Mouse (Mus musculus): ENCODE measurements around the gene Mrtfb. TPM values are rescaled to one million over a fixed set of nuclear protein-coding genes. Genes with fewer than 3 reads are reported as not detected.
A peak's percentile ranks its signal among the peaks of the same experiment; 100 is the strongest.
"Not testable (repeated sequence)": the region's sequence is repeated elsewhere in the genome, so short reads cannot be mapped to it uniquely, and the experiment has no call there.

Gene Mrtfb
- polyA plus RNA-seq, 1 experiment from 2014 or later = 12.3 TPM

DNA sequence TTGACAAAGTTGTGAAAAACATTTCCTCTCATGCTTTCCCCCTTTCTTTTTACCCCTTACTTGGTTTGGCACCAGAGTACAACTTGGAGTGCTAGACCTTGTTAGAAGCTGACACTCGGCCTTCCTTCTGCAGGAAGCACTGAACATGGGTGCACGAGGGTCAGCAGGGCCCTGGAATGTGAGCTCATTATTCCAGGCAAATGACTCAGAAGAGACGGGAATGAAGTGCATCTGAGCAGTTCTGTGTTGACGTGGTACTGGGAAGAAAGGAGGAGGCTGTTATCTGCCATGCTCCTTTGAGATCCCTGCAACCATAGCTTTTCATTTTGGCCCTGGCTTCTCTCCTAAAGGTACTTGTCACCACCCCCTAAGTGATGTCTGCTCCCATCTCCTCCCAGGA is 10.6 kb upstream of the Mrtfb start:
- Histone ChIP-seq H3K9ac (no peak overlapping the region), H3K9me3 (no peaks in the 10 kb centered on the region), H3K27ac (replicated peaks) (no peak overlapping the region), H3K36me3 (no peaks in the 10 kb centered on the region), H3K4me3 (no peak overlapping the region), H3K4me1 (replicated peaks) (no peaks in the 10 kb centered on the region), H3K27me3 (no peaks in the 10 kb centered on the region), H3K4me2 (no peak overlapping the region)
- WGBS = 28% methylated on average over 4 of the region's 4 CpGs
- ATAC-seq (ENCODE audit: low FRiP score, low read depth) = no peak

GRCm38 (mm10) chr16:13246855-13247254 is 9.4 kb upstream of the Mrtfb start:
- Histone ChIP-seq H3K4me1 (replicated peaks) (no peaks in the 10 kb centered on the region), H3K4me2 (no peak overlapping the region)
- WGBS = 71% methylated on average over 3 of the region's 3 CpGs

DNA sequence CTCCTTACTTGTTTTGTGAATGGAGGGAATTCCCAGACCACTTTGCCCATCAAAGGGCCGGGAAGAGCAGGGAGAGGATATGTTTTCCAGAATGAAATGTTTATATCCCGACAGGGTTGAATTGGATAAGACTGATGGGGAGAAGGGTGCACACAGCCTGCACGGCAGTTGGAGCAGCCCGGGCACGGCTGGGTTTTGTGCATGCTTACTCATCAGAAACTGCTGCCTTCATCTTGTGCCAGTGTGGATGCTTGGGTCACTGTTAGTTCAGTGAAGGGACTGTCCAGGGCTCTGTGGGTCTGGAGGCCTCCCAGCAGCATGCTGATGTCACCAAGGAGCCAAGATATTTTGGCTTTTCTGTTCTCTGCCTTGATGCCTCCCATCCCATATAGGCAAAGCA is 6.2 kb upstream of the Mrtfb start:
- Histone ChIP-seq H3K27me3 (no peaks in the 10 kb centered on the region), H3K36me3 (no peaks in the 10 kb centered on the region), H3K27ac (replicated peaks) (no peak overlapping the region), H3K4me1 (replicated peaks) (no peaks in the 10 kb centered on the region), H3K4me2 (no peak overlapping the region), H3K4me3 (no peak overlapping the region), H3K9me3 (no peaks in the 10 kb centered on the region), H3K9ac (no peak overlapping the region)
- 81% methylated on average over 5 of the region's 5 CpGs for WGBS
- no peak for ATAC-seq (ENCODE audit: low FRiP score, low read depth)

More at GRCm38 (mm10) chr16:13246855-13247254, 9.4 kb upstream of the Mrtfb start:
- no peak overlapping the region for H3K9ac ChIP-seq
- H3K9me3 ChIP-seq = no peaks in the 10 kb centered on the region
- H3K36me3 ChIP-seq = no peaks in the 10 kb centered on the region
- ATAC-seq (ENCODE audit: low FRiP score, low read depth) = no peak
- H3K4me3 ChIP-seq = no peak overlapping the region
- H3K27ac ChIP-seq (replicated peaks) = no peak overlapping the region
- H3K27me3 ChIP-seq = no peaks in the 10 kb centered on the region

- Histone ChIP-seq H3K27ac (replicated peaks) (peak overlapping the region; percentile 93), H3K9ac (peak overlapping the region; percentile 84), H3K4me1 (replicated peaks) (peaks cover 20% of the 10 kb centered on the region), H3K27me3 (no peaks in the 10 kb centered on the region), H3K9me3 (no peaks in the 10 kb centered on the region), H3K36me3 (no peaks in the 10 kb centered on the region), H3K4me2 (peak overlapping the region; percentile 78), H3K4me3 (peak overlapping the region; percentile 69)
- peak; percentile 78 for ATAC-seq (ENCODE audit: low FRiP score, low read depth)
- WGBS = 6% methylated on average over 47 of the region's 64 CpGs
These were observed 616 bp downstream of the Mrtfb start for GRCm38 (mm10) chr16:13256667-13257527.

DNA sequence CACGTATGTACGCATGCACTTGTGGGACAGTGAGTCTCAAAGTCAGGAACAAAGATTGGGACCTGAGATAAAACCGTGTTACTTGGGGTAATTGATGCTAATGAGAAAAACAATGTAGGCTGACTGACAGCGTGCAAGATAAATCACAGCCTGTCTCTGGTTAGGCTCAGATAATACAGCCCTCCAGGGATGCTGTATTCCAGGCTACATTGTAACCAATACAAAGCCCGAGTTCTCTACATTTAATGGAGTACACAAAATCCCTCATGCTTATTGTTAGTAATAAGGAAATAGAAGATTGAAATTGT is 1.2 kb downstream of the Mrtfb start:
- no peaks in the 10 kb centered on the region for H3K27me3 ChIP-seq
- no peak for ATAC-seq (ENCODE audit: low FRiP score, low read depth)
- H3K27ac ChIP-seq (replicated peaks) = no peak overlapping the region
- 18% methylated on average over 5 of the region's 5 CpGs for WGBS
- H3K4me2 ChIP-seq = peak overlapping the region; percentile 78
- peak overlapping the region; percentile 69 for H3K4me3 ChIP-seq
- no peaks in the 10 kb centered on the region for H3K36me3 ChIP-seq
- no peaks in the 10 kb centered on the region for H3K9me3 ChIP-seq
- H3K4me1 ChIP-seq (replicated peaks) = peaks cover 20% of the 10 kb centered on the region
- no peak overlapping the region for H3K9ac ChIP-seq

DNA sequence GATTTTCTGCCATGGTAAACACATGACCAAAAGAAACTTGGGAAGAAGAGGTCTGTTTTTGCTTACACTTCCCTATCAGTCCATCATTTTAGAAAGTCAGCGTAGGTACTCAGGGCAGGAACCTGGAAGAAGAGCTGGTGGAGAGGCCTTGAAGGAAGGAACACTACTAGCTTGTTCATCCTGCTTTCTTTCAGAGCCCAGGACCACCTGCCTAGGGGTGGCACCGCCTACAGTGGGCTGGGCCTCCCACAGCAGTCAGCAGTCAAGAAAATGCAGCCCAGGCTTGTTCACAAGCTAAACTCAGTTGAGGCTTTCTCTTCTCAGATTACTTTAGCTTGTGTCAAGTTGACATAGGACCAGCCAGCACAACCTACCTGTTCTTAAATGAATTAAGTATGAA is 2.7 kb downstream of the Mrtfb start:
- H3K27me3 ChIP-seq = no peaks in the 10 kb centered on the region
- H3K9me3 ChIP-seq = no peaks in the 10 kb centered on the region
- H3K4me3 ChIP-seq = no peak overlapping the region
- peaks cover 20% of the 10 kb centered on the region for H3K4me1 ChIP-seq (replicated peaks)
- 89% methylated on average over 2 of the region's 2 CpGs for WGBS
- H3K27ac ChIP-seq (replicated peaks) = no peak overlapping the region
- ATAC-seq (ENCODE audit: low FRiP score, low read depth) = no peak
- H3K36me3 ChIP-seq = no peaks in the 10 kb centered on the region
- H3K4me2 ChIP-seq = no peak overlapping the region
- no peak overlapping the region for H3K9ac ChIP-seq

DNA sequence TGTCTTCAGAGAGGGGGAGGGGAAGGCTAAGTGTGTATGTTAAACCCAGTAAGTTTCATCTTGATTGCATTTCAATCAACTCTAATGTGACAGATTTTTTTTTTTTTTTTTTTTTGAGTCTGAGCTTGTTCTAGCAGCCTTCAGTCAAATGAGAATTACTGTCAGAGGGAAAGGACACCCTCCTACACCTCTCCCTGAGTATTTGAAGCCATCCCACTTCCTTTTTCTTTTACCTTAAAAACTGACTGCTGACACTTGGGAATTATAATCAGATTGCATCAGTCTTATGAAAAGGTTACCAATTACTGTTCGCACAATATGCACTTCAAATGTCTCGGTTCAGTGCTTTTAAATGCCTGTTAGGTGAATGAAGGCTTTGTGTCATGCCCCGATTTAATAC is 10.0 kb downstream of the Mrtfb start:
- Histone ChIP-seq H3K4me1 (replicated peaks) (no peaks in the 10 kb centered on the region), H3K9ac (no peak overlapping the region), H3K4me3 (no peak overlapping the region), H3K27ac (replicated peaks) (no peak overlapping the region), H3K9me3 (no peaks in the 10 kb centered on the region), H3K27me3 (no peaks in the 10 kb centered on the region), H3K4me2 (no peak overlapping the region), H3K36me3 (peaks cover 9% of the 10 kb centered on the region; the same call in 1 of the 2 replicates)
- no peak for ATAC-seq (ENCODE audit: low FRiP score, low read depth)
- 29% methylated on average over 3 of the region's 3 CpGs for WGBS

DNA sequence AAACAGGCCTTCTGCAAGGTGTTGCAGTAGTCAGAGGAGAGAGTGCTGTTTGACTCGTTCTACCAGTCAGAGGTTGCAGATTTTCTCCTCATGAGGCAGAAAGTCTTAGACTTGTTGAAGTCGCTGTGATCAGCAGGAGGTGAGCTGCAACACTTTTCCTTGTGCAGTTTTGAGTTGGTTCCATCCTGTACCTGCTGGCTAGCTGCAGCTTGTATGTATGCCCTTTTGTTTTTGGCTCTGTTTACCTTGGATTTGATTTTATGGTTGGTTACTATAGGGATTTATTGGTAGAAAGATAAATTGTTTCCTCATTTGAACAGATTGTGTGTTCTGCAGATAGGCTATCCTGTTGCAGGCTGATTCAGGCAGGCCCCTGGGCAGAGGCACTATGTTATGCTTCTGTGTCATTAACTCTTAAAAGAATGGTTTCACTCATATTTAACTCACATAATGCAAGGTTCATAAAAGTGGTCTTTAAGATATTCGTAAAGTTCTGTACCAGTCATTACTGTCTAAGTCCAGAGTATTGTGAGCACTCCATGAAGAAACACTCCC is 11.1 kb downstream of the Mrtfb start:
- Histone ChIP-seq H3K36me3 (peaks cover 9% of the 10 kb centered on the region; the same call in 1 of the 2 replicates), H3K27ac (replicated peaks) (no peak overlapping the region), H3K27me3 (no peaks in the 10 kb centered on the region), H3K9me3 (no peaks in the 10 kb centered on the region), H3K4me1 (replicated peaks) (no peaks in the 10 kb centered on the region), H3K9ac (no peak overlapping the region), H3K4me3 (no peak overlapping the region), H3K4me2 (no peak overlapping the region)
- ATAC-seq (ENCODE audit: low FRiP score, low read depth) = no peak
- 93% methylated on average over 3 of the region's 3 CpGs for whole genome bisulfite sequencing

- Histone ChIP-seq H3K4me3 (no peak overlapping the region), H3K4me1 (replicated peaks) (no peaks in the 10 kb centered on the region), H3K27me3 (no peaks in the 10 kb centered on the region), H3K9ac (no peak overlapping the region), H3K4me2 (no peak overlapping the region), H3K36me3 (peaks cover 9% of the 10 kb centered on the region; the same call in 1 of the 2 replicates), H3K27ac (replicated peaks) (no peak overlapping the region), H3K9me3 (no peaks in the 10 kb centered on the region)
- ATAC-seq (ENCODE audit: low FRiP score, low read depth) = no peak
- WGBS = 89% methylated on average over 2 of the region's 2 CpGs
These were observed 13.1 kb downstream of the Mrtfb start for GRCm38 (mm10) chr16:13269426-13269825.

DNA sequence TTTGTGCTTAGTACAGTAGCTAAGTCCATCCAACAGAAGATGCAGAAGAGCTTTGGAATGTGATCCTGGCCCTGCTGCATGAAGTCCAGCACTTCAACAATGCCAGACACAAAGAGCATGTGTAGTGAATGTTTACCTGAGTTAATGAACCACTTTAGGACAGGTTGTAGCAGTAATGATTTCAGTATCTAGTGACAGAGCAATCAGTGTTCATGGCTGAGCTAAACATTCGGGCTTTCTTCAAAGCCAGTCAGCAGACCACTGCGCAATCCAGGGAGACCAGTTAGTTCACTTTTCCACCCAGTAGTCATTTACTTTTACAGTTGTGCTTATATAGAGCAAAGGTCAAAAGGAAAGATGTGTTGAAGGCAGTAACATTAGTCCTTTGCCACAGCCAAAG is 20.0 kb downstream of the Mrtfb start:
- H3K27ac ChIP-seq (replicated peaks) = no peak overlapping the region
- no peak overlapping the region for H3K9ac ChIP-seq
- no peaks in the 10 kb centered on the region for H3K9me3 ChIP-seq
- no peaks in the 10 kb centered on the region for H3K4me1 ChIP-seq (replicated peaks)
- 95% methylated on average over 2 of the region's 2 CpGs for WGBS
- 0 out of 2 replicates have a peak, but pooled peaks cover 4% of the 10 kb centered on the region for H3K36me3 ChIP-seq
- H3K27me3 ChIP-seq = no peaks in the 10 kb centered on the region
- no peak for ATAC-seq (ENCODE audit: low FRiP score, low read depth)
- no peak overlapping the region for H3K4me2 ChIP-seq
- no peak overlapping the region for H3K4me3 ChIP-seq

DNA sequence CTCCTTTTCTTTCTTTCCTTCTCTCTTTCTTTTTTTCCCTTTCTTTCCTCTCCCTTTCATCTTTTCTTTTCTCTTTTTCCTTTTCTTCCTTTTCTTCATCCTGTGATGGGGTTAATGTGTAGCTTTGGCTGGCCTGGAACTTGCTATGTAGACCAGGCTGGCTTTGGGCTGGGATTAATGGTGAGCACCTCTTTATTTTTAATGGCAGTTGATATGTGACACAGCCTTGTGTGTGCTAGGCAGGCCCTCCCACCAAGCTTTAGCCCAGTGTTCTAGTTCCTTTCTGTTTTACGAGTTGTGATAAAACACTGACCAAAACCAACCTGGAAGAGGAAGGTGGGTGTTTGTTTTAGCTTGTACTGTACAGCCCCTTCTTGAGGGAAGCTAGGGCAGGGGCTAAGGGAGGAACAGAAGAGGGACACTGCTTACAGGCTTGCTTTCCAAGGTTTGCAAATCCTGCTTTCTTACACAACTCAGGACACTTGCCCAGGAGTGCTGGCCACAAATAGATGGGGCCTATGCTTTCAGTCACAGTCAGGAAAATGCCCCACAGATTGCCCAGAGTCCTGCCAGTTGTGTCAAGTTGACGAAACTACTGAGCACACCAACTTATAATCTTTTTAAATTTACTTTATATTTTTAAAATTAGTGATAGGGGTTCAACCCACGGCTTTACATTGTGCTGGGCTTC is 20.6 kb downstream of the Mrtfb start:
- no peak overlapping the region for H3K4me3 ChIP-seq
- H3K9me3 ChIP-seq = no peaks in the 10 kb centered on the region
- H3K9ac ChIP-seq = no peak overlapping the region
- H3K27ac ChIP-seq (replicated peaks) = no peak overlapping the region
- no peaks in the 10 kb centered on the region for H3K4me1 ChIP-seq (replicated peaks)
- ATAC-seq (ENCODE audit: low FRiP score, low read depth) = no peak
- no peak overlapping the region for H3K4me2 ChIP-seq
- WGBS = 88% methylated on average over 3 of the region's 3 CpGs
- 0 out of 2 replicates have a peak, but pooled peaks cover 4% of the 10 kb centered on the region for H3K36me3 ChIP-seq
- no peaks in the 10 kb centered on the region for H3K27me3 ChIP-seq

GRCm38 (mm10) chr16:13286425-13286824 is 30.1 kb downstream of the Mrtfb start:
- H3K4me2 ChIP-seq; H3K4me1 ChIP-seq (replicated peaks); ATAC-seq (ENCODE audit: low FRiP score, low read depth); H3K9ac ChIP-seq; H3K36me3 ChIP-seq; H3K9me3 ChIP-seq; H3K27ac ChIP-seq (replicated peaks); H3K27me3 ChIP-seq; H3K4me3 ChIP-seq: not testable (repeated sequence)
